Mouse (Mus musculus): ENCODE results near the gene Tut7. TPM values are rescaled to one million over a fixed set of nuclear protein-coding genes. Genes with fewer than 3 reads are reported as not detected.
"Not testable (repeated sequence)": the region's sequence is repeated elsewhere in the genome, so short reads cannot be mapped to it uniquely, and the experiment has no call there.

The Tut7 gene
- polyA plus RNA-seq, 1 experiment from 2014 or later: 48.9 TPM

- H3K36me3 ChIP-seq: no peaks in the 10 kb centered on the region
- H3K4me1 ChIP-seq: no peaks in the 10 kb centered on the region
- WGBS: 79% methylated on average over 9 of the region's 9 CpGs
- ATAC-seq (replicated peaks; ENCODE audit: low FRiP score): 0 out of 2 replicates have a peak, but pooled peaks have one; percentile 15
- H3K4me3 ChIP-seq (replicated peaks): no peak within 1 kb of the TSS
- H3K4me2 ChIP-seq: no peak within 1 kb of the TSS
- no peak within 1 kb of the TSS for H3K27ac ChIP-seq
- H3K9me3 ChIP-seq (replicated peaks): no peaks in the 10 kb centered on the region
- H3K9ac ChIP-seq: no peak within 1 kb of the TSS
- H3K27me3 ChIP-seq: no peaks in the 10 kb centered on the region
Measured at GRCm38 (mm10) chr13:59746711-59747110, 76.2 kb downstream of the Tut7 start, which contains the start of gene 1700014D04Rik. 1700014D04Rik (minus strand) TSS chr13:59746752.

DNA sequence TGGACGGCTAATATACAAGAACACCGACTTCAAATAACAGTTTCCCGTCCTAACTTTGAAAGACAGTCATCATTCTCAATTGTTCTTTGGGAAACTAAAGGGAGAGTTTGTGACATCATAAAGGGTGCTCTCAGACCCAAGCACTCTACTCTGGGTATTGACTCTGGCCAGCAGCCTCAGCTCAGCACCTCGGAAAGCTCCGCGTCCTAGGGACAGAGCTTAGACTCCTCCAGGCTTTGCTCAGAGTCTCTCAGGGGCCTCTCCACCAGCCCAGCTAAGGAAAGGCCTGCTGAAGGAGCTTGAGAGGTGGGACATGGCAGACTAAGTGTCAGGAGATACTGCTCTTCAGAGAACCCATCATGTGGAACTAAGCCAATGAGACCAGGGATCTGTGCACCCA, 76.8 kb downstream of the Tut7 start:
- Histone ChIP-seq H3K27me3 (no peaks in the 10 kb centered on the region), H3K4me2 (no peak overlapping the region), H3K4me3 (replicated peaks) (no peak overlapping the region), H3K4me1 (no peaks in the 10 kb centered on the region), H3K9me3 (replicated peaks) (no peaks in the 10 kb centered on the region), H3K27ac (no peak overlapping the region), H3K36me3 (no peaks in the 10 kb centered on the region), H3K9ac (no peak overlapping the region)
- 0 out of 2 replicates have a peak, but pooled peaks have one; percentile 29 for ATAC-seq (replicated peaks; ENCODE audit: low FRiP score)
- WGBS: 66% methylated on average over 6 of the region's 6 CpGs

- no peak overlapping the region for H3K27ac ChIP-seq
- no peak overlapping the region for H3K4me3 ChIP-seq (replicated peaks)
- no peaks in the 10 kb centered on the region for H3K27me3 ChIP-seq
- H3K9ac ChIP-seq: no peak overlapping the region
- no peaks in the 10 kb centered on the region for H3K9me3 ChIP-seq (replicated peaks)
- H3K4me1 ChIP-seq: no peaks in the 10 kb centered on the region
- H3K36me3 ChIP-seq: no peaks in the 10 kb centered on the region
- no peak overlapping the region for H3K4me2 ChIP-seq
- ATAC-seq (replicated peaks; ENCODE audit: low FRiP score): no peak
- WGBS: 88% methylated on average over 6 of the region's 6 CpGs
Measured at GRCm38 (mm10) chr13:59745462-59745861, 77.5 kb downstream of the Tut7 start.

GRCm38 (mm10) chr13:59741697-59742096, 81.2 kb downstream of the Tut7 start:
- Histone ChIP-seq H3K4me1 (no peaks in the 10 kb centered on the region), H3K36me3 (no peaks in the 10 kb centered on the region), H3K4me3 (replicated peaks) (no peak overlapping the region), H3K27ac (no peak overlapping the region), H3K9me3 (replicated peaks) (no peaks in the 10 kb centered on the region), H3K27me3 (no peaks in the 10 kb centered on the region), H3K4me2 (no peak overlapping the region), H3K9ac (no peak overlapping the region)
- WGBS: 78% methylated on average over 10 of the region's 10 CpGs
- ATAC-seq (replicated peaks; ENCODE audit: low FRiP score): no peak

- Histone ChIP-seq H3K4me1 (no peaks in the 10 kb centered on the region), H3K36me3 (no peaks in the 10 kb centered on the region), H3K4me3 (replicated peaks) (no peak overlapping the region), H3K9me3 (replicated peaks) (no peaks in the 10 kb centered on the region), H3K4me2 (no peak overlapping the region), H3K27me3 (no peaks in the 10 kb centered on the region), H3K9ac (no peak overlapping the region), H3K27ac (no peak overlapping the region)
- ATAC-seq (replicated peaks; ENCODE audit: low FRiP score): no peak
- 81% methylated on average over 11 of the region's 11 CpGs for WGBS
Measured at GRCm38 (mm10) chr13:59741096-59741495, 81.9 kb downstream of the Tut7 start.

DNA sequence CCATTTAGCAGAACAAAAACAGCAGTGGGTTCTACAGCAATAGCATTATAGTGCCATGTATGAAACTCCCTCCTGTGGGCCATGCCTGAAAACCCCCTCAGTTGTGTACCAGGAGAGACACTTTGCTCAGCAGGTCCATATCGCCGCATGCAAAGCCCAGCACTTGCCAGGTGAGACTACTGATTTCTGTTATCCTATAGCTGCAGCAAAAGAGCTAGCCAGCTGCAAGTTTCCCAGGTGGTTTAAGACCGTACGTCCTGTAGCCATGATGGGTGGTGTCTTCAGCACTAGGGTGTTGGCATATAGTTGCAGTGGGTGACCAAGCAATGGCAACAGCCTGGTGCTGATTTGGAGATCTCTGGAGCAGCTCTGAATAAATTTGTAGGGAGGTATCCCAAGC, 83.5 kb downstream of the Tut7 start:
- Histone ChIP-seq H3K36me3 (no peaks in the 10 kb centered on the region), H3K27ac (no peak overlapping the region), H3K27me3 (no peaks in the 10 kb centered on the region), H3K4me3 (replicated peaks) (no peak overlapping the region), H3K9ac (no peak overlapping the region), H3K4me2 (no peak overlapping the region), H3K9me3 (replicated peaks) (no peaks in the 10 kb centered on the region), H3K4me1 (no peaks in the 10 kb centered on the region)
- ATAC-seq (replicated peaks; ENCODE audit: low FRiP score): no peak
- WGBS: 92% methylated on average over 4 of the region's 4 CpGs

DNA sequence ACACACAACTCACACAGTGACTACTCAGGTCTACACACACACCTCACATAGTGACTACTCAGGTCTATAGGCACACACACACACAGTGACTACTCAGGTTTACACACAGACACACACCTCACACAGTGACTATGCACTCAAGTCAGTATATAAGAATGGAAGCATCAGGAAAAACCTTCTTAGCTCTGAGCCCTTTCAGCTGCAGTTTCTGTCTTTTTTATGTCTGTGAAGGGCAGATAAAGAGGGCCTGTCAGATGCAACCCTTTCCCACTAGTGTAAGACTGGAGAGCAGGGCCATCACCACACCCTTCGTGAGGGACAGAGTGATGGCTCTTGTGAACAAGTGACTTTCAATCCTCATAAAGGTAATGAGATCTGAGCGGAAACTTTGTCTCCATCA, 84.5 kb downstream of the Tut7 start:
- ATAC-seq (replicated peaks; ENCODE audit: low FRiP score): peak; percentile 40; the same call in 1 of the 2 replicates
- H3K27me3 ChIP-seq: no peaks in the 10 kb centered on the region
- no peaks in the 10 kb centered on the region for H3K4me1 ChIP-seq
- H3K27ac ChIP-seq: no peak overlapping the region
- H3K9me3 ChIP-seq (replicated peaks): no peaks in the 10 kb centered on the region
- H3K4me3 ChIP-seq (replicated peaks): no peak overlapping the region
- no peak overlapping the region for H3K4me2 ChIP-seq
- H3K36me3 ChIP-seq: no peaks in the 10 kb centered on the region
- no peak overlapping the region for H3K9ac ChIP-seq
- 85% methylated on average over 2 of the region's 2 CpGs for WGBS

DNA sequence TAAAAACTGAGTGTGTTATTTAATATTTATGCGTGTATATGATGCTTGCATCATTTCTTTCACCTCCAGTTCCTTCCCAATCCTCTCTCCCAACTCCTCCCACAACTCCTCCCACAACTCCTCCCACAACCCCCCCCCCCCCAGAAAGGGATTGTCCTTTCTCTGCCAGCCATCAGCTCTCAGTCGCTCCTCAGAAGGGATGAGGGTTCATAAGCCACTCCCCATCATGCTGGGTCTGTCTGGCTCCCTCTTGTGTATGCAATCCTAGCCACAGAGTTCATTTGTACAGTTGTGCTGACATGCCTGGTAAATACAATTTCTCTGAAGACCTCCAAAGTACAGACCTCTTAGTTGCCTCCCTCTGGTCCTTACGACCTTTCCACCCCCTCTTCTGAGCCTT, 87.8 kb downstream of the Tut7 start:
- H3K9me3 ChIP-seq (replicated peaks): no peaks in the 10 kb centered on the region
- H3K27me3 ChIP-seq: no peaks in the 10 kb centered on the region
- H3K4me2 ChIP-seq: no peak overlapping the region
- ATAC-seq (replicated peaks; ENCODE audit: low FRiP score): 0 out of 2 replicates have a peak, but pooled peaks have one; percentile 57
- no peak overlapping the region for H3K4me3 ChIP-seq (replicated peaks)
- no peaks in the 10 kb centered on the region for H3K36me3 ChIP-seq
- WGBS: 29% methylated on average over 3 of the region's 3 CpGs
- H3K9ac ChIP-seq: no peak overlapping the region
- H3K27ac ChIP-seq: no peak overlapping the region
- no peaks in the 10 kb centered on the region for H3K4me1 ChIP-seq

- not testable (repeated sequence) for H3K4me1 ChIP-seq; H3K9ac ChIP-seq; ATAC-seq (replicated peaks; ENCODE audit: low FRiP score); H3K4me3 ChIP-seq (replicated peaks); H3K27ac ChIP-seq; H3K4me2 ChIP-seq; H3K27me3 ChIP-seq; H3K36me3 ChIP-seq; H3K9me3 ChIP-seq (replicated peaks)
- WGBS: 32% methylated on average over 6 of the region's 6 CpGs
Measured at GRCm38 (mm10) chr13:59734347-59734746, 88.6 kb downstream of the Tut7 start.

- H3K9me3 ChIP-seq (replicated peaks): no peaks in the 10 kb centered on the region
- H3K36me3 ChIP-seq: no peaks in the 10 kb centered on the region
- no peak overlapping the region for H3K27ac ChIP-seq
- H3K9ac ChIP-seq: no peak overlapping the region
- H3K4me3 ChIP-seq (replicated peaks): no peak overlapping the region
- no peak for ATAC-seq (replicated peaks; ENCODE audit: low FRiP score)
- no peak overlapping the region for H3K4me2 ChIP-seq
- no peaks in the 10 kb centered on the region for H3K4me1 ChIP-seq
- H3K27me3 ChIP-seq: no peaks in the 10 kb centered on the region
- WGBS: 83% methylated on average over 4 of the region's 4 CpGs
Measured at GRCm38 (mm10) chr13:59733936-59734335, 89.0 kb downstream of the Tut7 start.

GRCm38 (mm10) chr13:59731652-59732051, 91.3 kb downstream of the Tut7 start, which contains the start of gene Spata31d1d:
Spata31d1d (minus strand) TSS chr13:59731752.
- H3K4me1 ChIP-seq: peaks cover 6% of the 10 kb centered on the region
- H3K27me3 ChIP-seq: 0 out of 2 replicates have a peak, but pooled peaks cover 2% of the 10 kb centered on the region
- no peak within 1 kb of the TSS for H3K9ac ChIP-seq
- no peak within 1 kb of the TSS for H3K4me2 ChIP-seq
- WGBS: 46% methylated on average over 7 of the region's 7 CpGs
- H3K4me3 ChIP-seq (replicated peaks): no peak within 1 kb of the TSS
- no peaks in the 10 kb centered on the region for H3K9me3 ChIP-seq (replicated peaks)
- no peak for ATAC-seq (replicated peaks; ENCODE audit: low FRiP score)
- H3K27ac ChIP-seq: no peak within 1 kb of the TSS
- no peaks in the 10 kb centered on the region for H3K36me3 ChIP-seq

DNA sequence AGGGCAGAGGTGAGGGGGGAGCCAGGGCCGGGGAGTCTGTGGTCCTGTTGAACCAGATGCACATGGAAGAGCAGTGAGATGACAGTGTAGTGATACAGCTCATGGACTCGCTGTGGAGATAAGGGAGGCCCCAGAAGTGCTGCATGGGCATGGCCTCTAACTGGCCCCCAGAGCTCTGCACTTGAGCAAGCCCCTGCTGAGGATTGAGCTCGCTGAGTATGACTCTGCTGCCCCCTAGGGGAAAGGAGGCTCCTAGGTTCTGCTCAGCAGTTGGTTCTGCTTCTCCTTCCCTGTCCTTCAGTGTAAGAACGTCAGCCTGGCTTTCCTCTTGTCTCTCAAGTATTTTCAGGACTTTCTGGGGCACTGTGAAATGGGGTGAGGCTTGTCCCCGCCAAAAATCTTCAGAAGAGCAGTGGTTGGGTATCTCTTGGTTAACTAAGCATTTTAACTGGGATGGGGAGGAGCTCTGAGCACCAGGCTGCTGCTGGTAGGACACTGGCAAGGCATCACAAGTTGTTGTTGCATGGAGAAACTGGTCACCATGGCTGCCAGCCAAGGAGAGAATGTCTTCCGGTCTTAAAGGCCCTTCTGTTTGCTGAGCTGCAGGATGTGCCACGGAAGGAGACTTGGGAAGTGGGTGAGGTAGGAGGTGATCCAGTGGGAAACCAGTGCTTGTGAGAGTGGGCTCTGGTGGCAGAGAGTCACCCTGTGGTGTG, 94.4 kb downstream of the Tut7 start:
- Histone ChIP-seq H3K27me3 (0 out of 2 replicates have a peak, but pooled peaks cover 10% of the 10 kb centered on the region), H3K4me3 (replicated peaks) (no peak overlapping the region), H3K4me2 (no peak overlapping the region), H3K4me1 (peaks cover 6% of the 10 kb centered on the region), H3K9ac (no peak overlapping the region), H3K36me3 (no peaks in the 10 kb centered on the region), H3K27ac (no peak overlapping the region), H3K9me3 (replicated peaks) (no peaks in the 10 kb centered on the region)
- ATAC-seq (replicated peaks; ENCODE audit: low FRiP score): peak; percentile 79
- WGBS: 28% methylated on average over 7 of the region's 7 CpGs
